Mouse (Mus musculus): ENCODE data around the gene Rnf220. TPM values are rescaled to one million over a fixed set of nuclear protein-coding genes. Genes with fewer than 3 reads are reported as not detected.

Gene Rnf220
- polyA plus RNA-seq, 1 experiment from 2014 or later: 73.4 TPM

- H3K4me1 ChIP-seq (ENCODE audit: control insufficient read depth, insufficient read depth, low read length): peaks cover 13% of the 10 kb centered on the region; the same call in 1 of the 2 replicates
- peaks cover 39% of the 10 kb centered on the region for H3K27me3 ChIP-seq (ENCODE audit: control insufficient read depth, insufficient read depth, low read length)
- H3K27ac ChIP-seq (ENCODE audit: low read depth, low read length): peak overlapping the region; percentile 64; the same call in 1 of the 2 replicates
Observed at GRCm38 (mm10) chr4:117483931-117484255, 13.0 kb downstream of the Rnf220 start.

GRCm38 (mm10) chr4:117482103-117482502 is 14.7 kb downstream of the Rnf220 start:
- 62% methylated on average over 5 of the region's 5 CpGs for WGBS
- no peak overlapping the region for H3K9ac ChIP-seq (replicated peaks; ENCODE audit: low read depth, low read length)
- H3K4me1 ChIP-seq (ENCODE audit: control insufficient read depth, insufficient read depth, low read length): peaks cover 13% of the 10 kb centered on the region; the same call in 1 of the 2 replicates

More at GRCm38 (mm10) chr4:117483931-117484255, 13.0 kb downstream of the Rnf220 start:
- H3K4me3 ChIP-seq (ENCODE audit: low read depth, low read length): peak overlapping the region; percentile 34
- no peaks in the 10 kb centered on the region for H3K9me3 ChIP-seq (ENCODE audit: control insufficient read depth, low read length)
- H3K36me3 ChIP-seq (ENCODE audit: control insufficient read depth, insufficient read depth, low read length): no peaks in the 10 kb centered on the region
- H3K4me2 ChIP-seq (ENCODE audit: low read depth, low read length): peak overlapping the region; percentile 68
- ATAC-seq (ENCODE audit: low read depth): no peak
- H3K9ac ChIP-seq (replicated peaks; ENCODE audit: low read depth, low read length): no peak overlapping the region
- WGBS: under 1% methylated on average over 15 of the region's 15 CpGs

GRCm38 (mm10) chr4:117480611-117481445 is 16.0 kb downstream of the Rnf220 start:
- Histone ChIP-seq H3K4me3 (ENCODE audit: low read depth, low read length) (no peak overlapping the region), H3K9ac (replicated peaks; ENCODE audit: low read depth, low read length) (no peak overlapping the region), H3K27me3 (ENCODE audit: control insufficient read depth, insufficient read depth, low read length) (peaks cover 29% of the 10 kb centered on the region), H3K4me2 (ENCODE audit: low read depth, low read length) (no peak overlapping the region), H3K27ac (ENCODE audit: low read depth, low read length) (no peak overlapping the region), H3K4me1 (ENCODE audit: control insufficient read depth, insufficient read depth, low read length) (peaks cover 13% of the 10 kb centered on the region; the same call in 1 of the 2 replicates), H3K9me3 (ENCODE audit: control insufficient read depth, low read length) (no peaks in the 10 kb centered on the region), H3K36me3 (ENCODE audit: control insufficient read depth, insufficient read depth, low read length) (no peaks in the 10 kb centered on the region)
- 12% methylated on average over 11 of the region's 11 CpGs for WGBS
- ATAC-seq (ENCODE audit: low read depth): no peak

More at GRCm38 (mm10) chr4:117482103-117482502, 14.7 kb downstream of the Rnf220 start:
- H3K27me3 ChIP-seq (ENCODE audit: control insufficient read depth, insufficient read depth, low read length): peaks cover 27% of the 10 kb centered on the region
- no peak overlapping the region for H3K4me2 ChIP-seq (ENCODE audit: low read depth, low read length)
- ATAC-seq (ENCODE audit: low read depth): no peak
- H3K4me3 ChIP-seq (ENCODE audit: low read depth, low read length): no peak overlapping the region
- no peaks in the 10 kb centered on the region for H3K9me3 ChIP-seq (ENCODE audit: control insufficient read depth, low read length)
- no peaks in the 10 kb centered on the region for H3K36me3 ChIP-seq (ENCODE audit: control insufficient read depth, insufficient read depth, low read length)
- no peak overlapping the region for H3K27ac ChIP-seq (ENCODE audit: low read depth, low read length)

GRCm38 (mm10) chr4:117479951-117480350 is 16.9 kb downstream of the Rnf220 start:
- Histone ChIP-seq H3K9me3 (ENCODE audit: control insufficient read depth, low read length) (no peaks in the 10 kb centered on the region), H3K27ac (ENCODE audit: low read depth, low read length) (no peak overlapping the region), H3K27me3 (ENCODE audit: control insufficient read depth, insufficient read depth, low read length) (peaks cover 25% of the 10 kb centered on the region), H3K4me3 (ENCODE audit: low read depth, low read length) (no peak overlapping the region), H3K9ac (replicated peaks; ENCODE audit: low read depth, low read length) (no peak overlapping the region), H3K4me1 (ENCODE audit: control insufficient read depth, insufficient read depth, low read length) (peaks cover 13% of the 10 kb centered on the region; the same call in 1 of the 2 replicates), H3K4me2 (ENCODE audit: low read depth, low read length) (no peak overlapping the region), H3K36me3 (ENCODE audit: control insufficient read depth, insufficient read depth, low read length) (no peaks in the 10 kb centered on the region)
- WGBS: 23% methylated on average over 6 of the region's 6 CpGs
- no peak for ATAC-seq (ENCODE audit: low read depth)

- no peaks in the 10 kb centered on the region for H3K36me3 ChIP-seq (ENCODE audit: control insufficient read depth, insufficient read depth, low read length)
- H3K27ac ChIP-seq (ENCODE audit: low read depth, low read length): peak overlapping the region; percentile 16; the same call in 1 of the 2 replicates
- H3K4me3 ChIP-seq (ENCODE audit: low read depth, low read length): no peak overlapping the region
- H3K9me3 ChIP-seq (ENCODE audit: control insufficient read depth, low read length): no peaks in the 10 kb centered on the region
- no peak for ATAC-seq (ENCODE audit: low read depth)
- H3K4me1 ChIP-seq (ENCODE audit: control insufficient read depth, insufficient read depth, low read length): peaks cover 7% of the 10 kb centered on the region; the same call in 1 of the 2 replicates
- no peak overlapping the region for H3K9ac ChIP-seq (replicated peaks; ENCODE audit: low read depth, low read length)
- H3K4me2 ChIP-seq (ENCODE audit: low read depth, low read length): no peak overlapping the region
- 75% methylated on average over 15 of the region's 15 CpGs for WGBS
- peaks cover 25% of the 10 kb centered on the region for H3K27me3 ChIP-seq (ENCODE audit: control insufficient read depth, insufficient read depth, low read length)
Observed at GRCm38 (mm10) chr4:117478101-117478673, 18.7 kb downstream of the Rnf220 start.

- Histone ChIP-seq H3K4me1 (ENCODE audit: control insufficient read depth, insufficient read depth, low read length) (peaks cover 7% of the 10 kb centered on the region; the same call in 1 of the 2 replicates), H3K4me2 (ENCODE audit: low read depth, low read length) (no peak overlapping the region), H3K36me3 (ENCODE audit: control insufficient read depth, insufficient read depth, low read length) (no peaks in the 10 kb centered on the region), H3K4me3 (ENCODE audit: low read depth, low read length) (no peak overlapping the region), H3K27me3 (ENCODE audit: control insufficient read depth, insufficient read depth, low read length) (peaks cover 25% of the 10 kb centered on the region), H3K9me3 (ENCODE audit: control insufficient read depth, low read length) (no peaks in the 10 kb centered on the region), H3K27ac (ENCODE audit: low read depth, low read length) (no peak overlapping the region), H3K9ac (replicated peaks; ENCODE audit: low read depth, low read length) (no peak overlapping the region)
- 49% methylated on average over 5 of the region's 5 CpGs for WGBS
- ATAC-seq (ENCODE audit: low read depth): no peak
Observed at GRCm38 (mm10) chr4:117477401-117477800, 19.5 kb downstream of the Rnf220 start.

GRCm38 (mm10) chr4:117476777-117477176 is 20.1 kb downstream of the Rnf220 start:
- H3K9ac ChIP-seq (replicated peaks; ENCODE audit: low read depth, low read length): no peak overlapping the region
- no peak overlapping the region for H3K27ac ChIP-seq (ENCODE audit: low read depth, low read length)
- no peak overlapping the region for H3K4me2 ChIP-seq (ENCODE audit: low read depth, low read length)
- ATAC-seq (ENCODE audit: low read depth): no peak
- peaks cover 7% of the 10 kb centered on the region; the same call in 1 of the 2 replicates for H3K4me1 ChIP-seq (ENCODE audit: control insufficient read depth, insufficient read depth, low read length)
- H3K4me3 ChIP-seq (ENCODE audit: low read depth, low read length): no peak overlapping the region
- H3K36me3 ChIP-seq (ENCODE audit: control insufficient read depth, insufficient read depth, low read length): no peaks in the 10 kb centered on the region
- peaks cover 25% of the 10 kb centered on the region for H3K27me3 ChIP-seq (ENCODE audit: control insufficient read depth, insufficient read depth, low read length)
- no peaks in the 10 kb centered on the region for H3K9me3 ChIP-seq (ENCODE audit: control insufficient read depth, low read length)
- WGBS: 61% methylated on average over 4 of the region's 4 CpGs

GRCm38 (mm10) chr4:117476355-117476754 is 20.5 kb downstream of the Rnf220 start:
- H3K9ac ChIP-seq (replicated peaks; ENCODE audit: low read depth, low read length): no peak overlapping the region
- no peaks in the 10 kb centered on the region for H3K36me3 ChIP-seq (ENCODE audit: control insufficient read depth, insufficient read depth, low read length)
- no peak for ATAC-seq (ENCODE audit: low read depth)
- peaks cover 7% of the 10 kb centered on the region; the same call in 1 of the 2 replicates for H3K4me1 ChIP-seq (ENCODE audit: control insufficient read depth, insufficient read depth, low read length)
- H3K4me3 ChIP-seq (ENCODE audit: low read depth, low read length): no peak overlapping the region
- H3K4me2 ChIP-seq (ENCODE audit: low read depth, low read length): no peak overlapping the region
- peaks cover 25% of the 10 kb centered on the region for H3K27me3 ChIP-seq (ENCODE audit: control insufficient read depth, insufficient read depth, low read length)
- no peaks in the 10 kb centered on the region for H3K9me3 ChIP-seq (ENCODE audit: control insufficient read depth, low read length)
- no peak overlapping the region for H3K27ac ChIP-seq (ENCODE audit: low read depth, low read length)

- H3K9me3 ChIP-seq (ENCODE audit: control insufficient read depth, low read length): no peaks in the 10 kb centered on the region
- H3K4me2 ChIP-seq (ENCODE audit: low read depth, low read length): no peak overlapping the region
- H3K36me3 ChIP-seq (ENCODE audit: control insufficient read depth, insufficient read depth, low read length): no peaks in the 10 kb centered on the region
- H3K9ac ChIP-seq (replicated peaks; ENCODE audit: low read depth, low read length): no peak overlapping the region
- peaks cover 17% of the 10 kb centered on the region for H3K27me3 ChIP-seq (ENCODE audit: control insufficient read depth, insufficient read depth, low read length)
- no peaks in the 10 kb centered on the region; the same call in 1 of the 2 replicates for H3K4me1 ChIP-seq (ENCODE audit: control insufficient read depth, insufficient read depth, low read length)
- H3K27ac ChIP-seq (ENCODE audit: low read depth, low read length): no peak overlapping the region
- no peak for ATAC-seq (ENCODE audit: low read depth)
- H3K4me3 ChIP-seq (ENCODE audit: low read depth, low read length): no peak overlapping the region
Observed at GRCm38 (mm10) chr4:117473985-117474354, 22.9 kb downstream of the Rnf220 start.
